Mouse (Mus musculus) Muller cell, postnatal 12 days (primary cell): Measurements from ENCODE around the gene Dnttip2.

Experiments
- DNase-seq: peaks from one replicate; pipeline ENCODE4 v3.0.0-alpha.2; 2015; ENCODE audit errors: inconsistent ontology term

The Dnttip2 gene

GRCm38 (mm10) chr3:122290696-122291095 lies 16.5 kb downstream of the Dnttip2 start:
- peak; percentile 37 for DNase-seq

DNA sequence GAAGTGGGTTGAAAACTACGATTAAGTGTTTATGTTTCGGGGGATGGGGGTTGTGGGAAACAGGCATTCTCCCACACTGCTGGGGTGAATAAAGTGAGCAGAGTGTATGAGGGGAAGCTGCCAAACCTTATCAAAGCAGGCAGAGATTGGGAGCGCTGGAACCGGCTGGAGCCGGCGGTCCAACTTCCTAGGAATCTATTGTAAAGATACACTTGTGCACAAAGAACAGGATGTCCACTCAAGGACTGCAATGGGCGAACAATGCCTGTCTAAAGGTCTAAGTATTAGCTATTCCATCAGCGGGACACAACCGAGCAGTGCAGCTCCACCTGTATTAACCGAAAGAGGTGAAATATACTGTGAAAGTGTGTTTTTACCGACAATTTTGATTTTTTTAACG lies 17.6 kb downstream of the Dnttip2 start:
- peak; percentile 32 for DNase-seq

DNA sequence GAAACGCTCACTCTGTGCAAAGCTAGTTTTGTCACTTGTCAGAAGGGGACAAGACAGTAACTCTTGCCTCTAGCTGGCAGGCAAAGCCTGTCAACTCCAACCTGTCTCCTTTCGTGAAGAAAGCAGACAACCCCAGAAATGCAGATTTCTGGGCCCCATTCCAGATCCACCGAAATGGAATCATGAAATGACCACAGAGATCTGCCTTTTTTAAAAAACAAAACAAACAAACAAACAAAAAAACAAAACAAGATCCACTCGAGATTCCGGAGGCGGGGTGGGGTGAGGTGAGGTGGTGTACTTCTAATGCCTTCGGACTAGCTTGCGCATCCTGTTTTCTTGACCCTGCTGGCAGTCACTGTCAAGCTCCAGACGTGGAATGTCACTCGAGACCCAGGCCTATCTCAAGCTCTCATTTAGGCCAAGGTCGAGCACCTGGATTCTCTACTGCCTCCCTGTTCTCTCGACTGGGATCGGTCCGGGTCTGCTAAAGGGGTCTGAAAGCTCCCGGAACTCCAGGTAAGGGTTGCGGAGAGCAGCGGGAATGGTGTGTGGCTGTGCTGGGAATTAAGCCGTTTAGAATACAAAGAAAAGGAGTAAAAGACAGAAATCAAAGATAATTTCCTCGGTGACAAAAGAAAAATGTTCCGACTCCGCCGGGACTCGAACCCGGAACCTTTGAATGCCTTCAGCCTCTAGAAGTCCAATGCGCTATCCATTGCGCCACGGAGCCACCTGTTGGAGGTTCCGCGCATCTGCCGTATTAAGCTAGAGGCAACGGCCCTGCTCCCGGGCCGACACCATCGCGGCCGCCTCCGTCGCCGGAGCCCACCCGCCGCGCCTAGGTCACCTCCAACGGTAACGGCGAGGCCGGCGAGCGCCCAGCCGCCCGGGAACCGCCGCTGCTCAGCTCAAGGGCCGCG lies 18.4 kb downstream of the Dnttip2 start:
- DNase-seq, result peak; percentile 91

DNA sequence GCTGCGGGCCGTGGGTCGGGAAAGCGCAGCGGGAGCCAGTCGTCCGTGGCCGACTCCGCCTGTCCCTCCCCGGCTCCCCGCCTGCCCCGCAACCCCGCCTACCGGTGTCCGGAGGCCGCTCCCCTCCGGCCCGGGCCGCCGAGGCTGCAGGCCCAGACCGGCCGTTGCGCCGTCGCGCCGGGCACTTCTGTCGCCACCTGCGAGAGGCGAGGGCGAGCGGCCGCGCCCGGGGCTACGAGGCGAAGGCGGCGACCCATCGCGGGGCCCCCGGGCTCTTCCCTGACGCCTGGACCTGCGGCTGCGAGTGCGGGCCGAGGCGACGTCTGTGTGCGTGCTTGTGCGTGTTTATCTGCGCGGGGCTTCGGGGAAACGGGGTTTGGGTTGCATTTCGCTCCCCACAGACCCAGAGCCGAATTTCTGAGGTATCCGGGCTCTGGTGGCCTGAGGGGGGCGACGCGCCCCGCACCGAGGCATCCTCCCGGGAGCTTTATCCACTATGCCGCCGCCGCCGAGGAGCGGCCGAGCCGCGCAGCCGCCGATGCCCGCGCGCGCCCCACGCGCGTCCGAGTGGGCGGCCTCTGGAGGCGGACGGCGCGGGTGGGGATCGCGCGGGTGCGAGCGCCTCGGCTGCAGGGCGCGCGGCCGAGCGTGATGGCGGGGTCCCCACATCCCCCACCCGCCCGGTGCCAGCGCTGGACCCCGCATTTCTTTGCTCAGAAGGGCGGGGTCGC lies 19.2 kb downstream of the Dnttip2 start:
- DNase-seq, result peak; percentile 94

- DNase-seq, result peak; percentile 85
These were observed 20.0 kb downstream of the Dnttip2 start, which contains the start of gene Bcar3 for GRCm38 (mm10) chr3:122293954-122294850. Bcar3 (plus strand) TSS chr3:122294136.

DNA sequence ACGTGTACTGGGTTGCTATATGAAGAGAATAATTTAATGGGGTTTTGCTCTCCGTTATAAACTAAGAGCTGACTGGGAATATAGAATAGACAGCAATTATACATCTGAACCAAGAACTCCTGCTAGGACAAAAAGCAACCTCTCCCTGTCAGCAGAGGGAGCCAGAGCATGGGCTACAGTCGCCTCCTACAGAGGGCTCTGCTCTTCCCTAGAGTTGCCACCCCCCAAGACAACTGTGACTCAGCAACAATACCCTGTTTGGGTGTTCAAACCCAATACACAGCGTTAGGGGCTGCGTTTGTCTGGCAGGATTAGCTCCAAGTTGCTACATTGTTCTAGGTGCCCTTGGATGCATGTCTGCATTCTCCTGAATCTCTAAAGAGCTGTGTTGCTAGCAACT lies 21.3 kb downstream of the Dnttip2 start:
- DNase-seq, result peak; percentile 53

- peak; percentile 86 for DNase-seq
These were observed 22.8 kb downstream of the Dnttip2 start for GRCm38 (mm10) chr3:122296979-122297378.

DNA sequence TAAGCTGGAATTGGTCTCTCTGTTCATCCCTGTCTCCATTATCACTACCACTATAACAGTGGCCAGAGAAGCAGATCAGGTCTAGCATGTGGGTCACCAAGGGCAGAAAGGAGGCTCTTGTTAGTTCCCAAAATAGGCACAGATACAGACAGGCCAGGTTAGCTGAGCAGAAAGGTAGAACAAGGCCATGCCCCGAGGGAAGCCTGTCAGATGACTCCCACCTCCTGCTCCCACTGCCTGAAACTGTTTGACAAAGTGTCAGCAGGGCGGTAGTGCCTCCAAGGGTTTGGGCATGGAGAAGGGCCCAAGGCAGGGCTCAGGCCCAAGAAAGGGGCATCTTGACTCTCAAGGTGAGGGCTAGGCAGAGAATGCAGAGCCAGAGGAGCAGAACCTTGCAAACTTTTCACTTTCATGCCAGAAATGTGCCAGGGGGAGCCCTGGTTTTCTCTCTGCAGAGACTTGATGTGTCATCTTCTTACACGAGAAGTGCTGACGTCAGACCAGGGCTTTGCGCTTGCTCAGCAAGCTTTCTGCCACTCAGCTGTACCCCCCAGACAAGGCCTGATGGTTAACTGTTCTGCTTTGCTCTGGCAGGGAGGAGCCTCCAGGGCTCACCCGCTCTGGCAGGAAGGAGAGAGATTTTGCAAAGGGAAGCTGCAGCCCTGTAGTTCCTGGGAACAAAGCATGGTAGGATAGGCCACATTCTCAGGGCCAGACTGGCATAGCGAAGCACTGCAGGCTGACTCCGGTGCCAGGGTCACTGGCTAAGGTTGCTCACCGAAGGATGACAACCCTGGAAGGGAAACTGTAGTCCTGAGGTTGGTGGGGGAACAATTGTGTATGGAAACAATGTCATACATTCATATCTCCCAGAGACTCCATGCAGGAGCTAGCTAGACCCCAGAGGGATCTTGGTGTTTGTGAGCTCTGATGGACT lies 27.1 kb downstream of the Dnttip2 start:
- DNase-seq, result peak; percentile 47

DNA sequence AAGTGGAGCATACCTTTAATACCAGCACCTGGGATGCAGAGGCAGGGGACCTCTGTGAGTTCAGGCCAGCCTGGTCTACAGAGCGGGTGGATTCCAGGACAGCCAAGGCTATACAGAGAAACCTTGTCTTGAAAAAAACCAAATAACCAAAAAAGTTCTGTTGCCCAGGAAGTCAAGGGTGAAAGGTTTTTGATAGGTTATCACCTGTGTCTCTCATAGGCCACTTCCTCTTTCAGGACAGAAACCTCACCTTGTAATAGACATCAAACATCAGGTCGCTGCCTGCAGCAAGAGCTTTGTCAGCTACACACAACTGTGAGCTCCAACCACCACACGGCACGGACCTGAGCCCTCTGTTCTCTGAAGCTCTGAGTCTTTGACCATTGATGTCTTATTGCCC lies 30.4 kb downstream of the Dnttip2 start:
- no peak for DNase-seq

- DNase-seq, result no peak
These were observed 33.9 kb downstream of the Dnttip2 start for GRCm38 (mm10) chr3:122307894-122308671.

DNA sequence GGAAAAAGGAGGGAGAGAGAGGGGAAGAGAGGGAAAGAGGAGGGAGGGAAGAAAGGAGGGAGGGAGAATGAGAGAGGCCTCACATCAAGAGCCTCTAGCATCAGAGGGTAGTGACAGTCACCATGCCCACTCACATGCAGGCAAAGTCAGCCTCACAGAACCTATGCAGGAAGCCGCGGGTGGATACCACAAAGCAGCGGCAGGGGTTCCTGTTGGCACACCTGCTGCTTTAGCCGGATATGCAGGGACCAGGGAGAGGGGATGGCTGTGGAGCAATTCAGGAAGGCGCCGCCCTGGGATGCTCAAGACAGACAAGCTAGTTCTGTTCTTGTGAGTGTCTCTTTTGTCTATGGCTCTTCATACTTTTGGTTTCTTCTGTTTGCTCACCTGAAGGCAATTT lies 34.8 kb downstream of the Dnttip2 start:
- no peak for DNase-seq

- DNase-seq, result peak; percentile 63
These were observed 37.9 kb downstream of the Dnttip2 start for GRCm38 (mm10) chr3:122312078-122312477.

DNA sequence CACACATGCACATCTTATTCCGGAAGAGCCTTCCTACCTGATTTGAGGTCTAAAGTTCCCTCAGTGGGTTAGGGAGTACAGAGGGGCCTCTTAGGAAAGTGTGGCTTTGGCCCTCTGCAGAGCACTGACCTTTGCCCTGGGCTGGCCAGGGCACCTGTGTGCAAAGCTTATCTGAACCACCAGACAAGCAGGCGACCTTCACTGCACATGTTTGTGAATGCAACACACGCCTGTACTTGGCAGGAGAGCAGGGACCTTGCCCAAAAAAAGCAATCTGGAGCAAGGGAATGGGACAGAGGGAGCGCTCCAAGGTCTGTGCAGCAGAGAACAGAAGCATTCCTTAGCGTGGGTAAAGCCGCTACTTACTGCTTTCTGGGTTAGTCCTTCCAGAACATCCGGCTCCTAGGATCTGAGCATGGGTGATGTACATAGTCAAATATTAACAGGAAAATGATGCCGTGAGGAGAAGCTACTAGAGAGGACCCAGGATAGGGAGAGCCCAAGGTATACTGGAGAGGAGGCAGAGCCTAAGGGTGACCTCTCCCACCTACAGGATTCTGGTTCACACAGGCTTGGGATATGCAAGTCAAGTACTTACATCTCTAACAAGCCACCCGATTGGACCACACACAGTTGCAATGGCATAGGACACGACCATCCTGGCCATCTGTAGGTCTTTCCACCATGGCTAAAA lies 38.9 kb downstream of the Dnttip2 start:
- DNase-seq, result no peak

DNA sequence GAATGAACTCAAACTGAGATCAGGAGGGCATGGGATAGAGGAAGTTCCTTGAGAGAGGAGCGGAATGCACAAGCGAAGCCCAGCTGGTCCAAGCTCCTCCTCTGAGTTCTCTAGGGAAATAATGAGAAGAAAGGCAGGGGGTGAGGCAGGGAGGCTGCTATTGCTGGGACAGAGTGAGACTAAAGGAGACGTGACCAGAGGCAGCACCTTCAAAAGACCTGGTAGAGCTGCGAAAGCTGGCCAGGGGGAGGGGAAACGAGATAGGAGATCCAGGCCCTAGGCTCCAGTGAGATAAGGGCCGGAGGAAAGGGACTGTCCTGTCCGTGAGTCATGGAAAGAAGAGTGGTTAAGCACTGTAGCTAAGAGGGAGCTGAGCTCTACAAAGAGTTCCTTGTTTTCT lies 39.7 kb downstream of the Dnttip2 start:
- DNase-seq, result no peak

GRCm38 (mm10) chr3:122316621-122317020 lies 42.4 kb downstream of the Dnttip2 start:
- DNase-seq, result peak; percentile 45

GRCm38 (mm10) chr3:122317339-122317738 lies 43.2 kb downstream of the Dnttip2 start:
- peak; percentile 82 for DNase-seq

DNA sequence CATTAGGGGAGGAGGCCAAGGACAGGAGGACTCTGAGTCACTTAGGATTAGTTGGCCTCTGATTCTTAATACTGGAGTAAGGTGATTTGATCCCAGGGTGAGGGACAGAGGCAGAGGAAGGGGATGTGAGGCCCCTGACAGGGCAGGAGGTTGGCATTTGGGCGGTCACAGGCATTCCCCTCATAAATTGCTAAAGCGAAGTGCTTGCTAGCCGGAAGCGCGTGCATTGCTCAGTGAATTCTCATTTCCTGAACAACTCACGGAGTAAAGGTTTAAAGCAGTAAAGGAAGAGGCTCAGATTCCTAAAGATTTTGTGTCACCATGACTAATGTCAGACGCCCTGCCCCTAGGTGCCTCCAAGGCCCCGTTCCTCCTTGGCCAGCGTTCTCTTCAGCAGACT lies 48.0 kb downstream of the Dnttip2 start:
- DNase-seq, result no peak

- DNase-seq, result no peak
These were observed 49.7 kb downstream of the Dnttip2 start for GRCm38 (mm10) chr3:122323841-122324240.

- DNase-seq, result no peak
These were observed 50.3 kb downstream of the Dnttip2 start for GRCm38 (mm10) chr3:122324528-122324927.
